Mouse (Mus musculus): ENCODE results near the gene Dlgap1. TPM values are rescaled to one million over a fixed set of nuclear protein-coding genes. Genes with fewer than 3 reads are reported as not detected.

The Dlgap1 gene
- polyA plus RNA-seq, 1 experiment from 2014 or later = 1.1 TPM

DNA sequence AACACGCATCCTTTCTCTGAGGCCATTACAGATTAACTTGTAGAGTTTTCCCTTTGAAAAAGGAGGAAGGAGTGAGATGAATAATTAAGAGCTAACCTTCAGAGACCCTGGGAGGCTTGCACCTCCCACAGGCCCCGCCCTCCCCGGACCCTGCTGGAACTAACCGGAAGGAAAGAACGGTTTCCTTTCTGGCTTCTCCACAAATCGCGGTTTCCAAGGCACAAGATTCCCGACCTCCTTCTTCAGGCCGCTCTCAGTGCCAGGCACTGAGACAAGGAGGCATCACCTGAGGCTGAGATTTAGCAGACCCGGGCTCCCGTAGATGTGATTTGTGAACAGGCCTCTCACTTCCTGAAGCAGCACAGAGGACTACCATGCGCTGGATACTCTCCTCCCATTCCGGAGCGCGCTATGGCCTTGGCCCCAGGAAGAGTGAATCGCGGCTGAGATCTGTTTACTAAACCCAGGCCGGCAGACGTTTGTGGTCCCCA lies 782.3 kb downstream of the Dlgap1 start:
- peaks cover 33% of the 10 kb centered on the region for H3K27me3 ChIP-seq (replicated peaks; ENCODE audit: low read depth, poor library complexity, severe bottlenecking)
- peak overlapping the region; percentile 85 for H3K27ac ChIP-seq (replicated peaks)
- DNase-seq (ENCODE audit: low spot score) = peak; percentile 70
- no peaks in the 10 kb centered on the region for H3K36me3 ChIP-seq (replicated peaks)
- peaks cover 83% of the 10 kb centered on the region for H3K4me1 ChIP-seq
- no peaks in the 10 kb centered on the region for H3K9me3 ChIP-seq
- WGBS = 3% methylated on average over 19 of the region's 19 CpGs
- peak overlapping the region; percentile 57 for H3K4me3 ChIP-seq

DNA sequence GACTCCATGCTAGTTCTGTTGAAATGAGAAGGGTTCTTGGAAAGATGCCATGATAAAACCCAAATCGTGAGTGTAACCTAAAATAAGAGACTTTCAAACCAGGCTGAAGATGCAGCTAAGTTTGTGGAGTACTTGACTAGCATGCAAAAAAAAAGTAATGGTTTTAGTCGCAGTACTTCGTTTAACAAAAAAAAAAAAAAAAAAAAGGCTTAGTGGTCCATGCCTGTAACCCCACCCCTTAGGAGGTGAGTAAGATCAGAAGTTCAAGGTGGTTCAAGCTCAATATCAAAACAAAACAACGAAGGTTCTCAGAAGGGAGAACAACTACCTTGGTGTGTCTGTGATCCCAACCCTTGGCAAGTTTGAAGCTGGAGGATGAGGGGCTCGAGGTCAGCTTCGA lies 782.8 kb downstream of the Dlgap1 start:
- WGBS = 61% methylated on average over 6 of the region's 6 CpGs
- Histone ChIP-seq H3K4me3 (peak overlapping the region; percentile 57), H3K9me3 (no peaks in the 10 kb centered on the region), H3K4me1 (peaks cover 79% of the 10 kb centered on the region), H3K27ac (replicated peaks) (peak overlapping the region; percentile 85), H3K27me3 (replicated peaks; ENCODE audit: low read depth, poor library complexity, severe bottlenecking) (peaks cover 29% of the 10 kb centered on the region), H3K36me3 (replicated peaks) (no peaks in the 10 kb centered on the region)
- DNase-seq (ENCODE audit: low spot score) = no peak

DNA sequence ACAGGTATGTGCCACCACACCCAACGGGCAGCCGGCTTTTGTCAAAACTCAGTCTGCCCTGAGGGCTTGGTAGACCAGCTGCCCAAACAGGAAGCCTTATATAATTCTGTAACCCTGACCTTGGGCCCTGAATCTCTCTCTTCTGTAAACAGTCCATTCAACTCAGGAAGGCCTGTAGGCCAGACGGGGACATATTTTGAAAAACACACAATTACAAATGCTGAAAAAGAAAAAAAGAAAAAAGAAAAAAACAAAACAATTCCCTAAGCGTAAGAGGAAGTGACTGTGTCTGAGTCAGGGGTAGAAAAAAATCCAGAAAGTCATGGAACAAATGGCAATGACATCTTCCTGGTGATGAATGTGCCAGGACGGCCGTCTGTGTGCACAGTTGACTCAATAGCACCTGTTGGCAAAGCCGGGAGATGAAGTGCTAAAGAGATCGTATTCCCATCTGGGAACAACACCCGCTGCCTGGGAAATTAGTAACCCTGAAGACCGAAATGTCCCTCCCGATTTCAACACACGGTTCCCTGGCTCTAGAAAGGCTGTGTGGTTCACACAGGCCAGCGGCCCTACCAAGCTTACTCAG lies 784.7 kb downstream of the Dlgap1 start:
- H3K4me3 ChIP-seq = no peak overlapping the region
- 63% methylated on average over 13 of the region's 13 CpGs for WGBS
- H3K27ac ChIP-seq (replicated peaks) = peak overlapping the region; percentile 76; the same call in 1 of the 2 replicates
- H3K9me3 ChIP-seq = no peaks in the 10 kb centered on the region
- no peak for DNase-seq (ENCODE audit: low spot score)
- peaks cover 29% of the 10 kb centered on the region for H3K27me3 ChIP-seq (replicated peaks; ENCODE audit: low read depth, poor library complexity, severe bottlenecking)
- H3K4me1 ChIP-seq = peaks cover 62% of the 10 kb centered on the region
- no peaks in the 10 kb centered on the region for H3K36me3 ChIP-seq (replicated peaks)

DNA sequence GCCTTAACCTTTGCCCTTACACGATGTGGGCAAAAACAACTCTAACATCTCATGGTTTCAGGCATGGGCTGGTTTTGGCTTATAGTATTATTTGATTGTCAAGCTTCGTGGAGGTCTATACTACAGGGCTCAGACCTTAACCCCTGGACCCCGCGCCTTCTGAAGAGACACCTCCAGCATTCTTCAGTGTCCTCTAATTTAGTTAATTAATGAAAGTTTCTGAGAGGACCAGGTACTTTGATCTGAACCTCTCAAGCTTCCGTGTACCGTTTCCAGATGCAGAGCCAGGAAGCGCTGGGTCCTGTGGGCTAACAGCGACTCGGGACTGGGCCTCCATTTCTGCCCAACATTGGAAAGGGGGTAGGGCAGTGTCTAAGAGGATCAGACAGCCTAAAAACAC lies 785.2 kb downstream of the Dlgap1 start:
- Histone ChIP-seq H3K36me3 (replicated peaks) (no peaks in the 10 kb centered on the region), H3K27me3 (replicated peaks; ENCODE audit: low read depth, poor library complexity, severe bottlenecking) (peaks cover 28% of the 10 kb centered on the region), H3K9me3 (no peaks in the 10 kb centered on the region), H3K27ac (replicated peaks) (peak overlapping the region; percentile 76), H3K4me3 (no peak overlapping the region), H3K4me1 (peaks cover 57% of the 10 kb centered on the region)
- no peak for DNase-seq (ENCODE audit: low spot score)
- 63% methylated on average over 9 of the region's 9 CpGs for WGBS

DNA sequence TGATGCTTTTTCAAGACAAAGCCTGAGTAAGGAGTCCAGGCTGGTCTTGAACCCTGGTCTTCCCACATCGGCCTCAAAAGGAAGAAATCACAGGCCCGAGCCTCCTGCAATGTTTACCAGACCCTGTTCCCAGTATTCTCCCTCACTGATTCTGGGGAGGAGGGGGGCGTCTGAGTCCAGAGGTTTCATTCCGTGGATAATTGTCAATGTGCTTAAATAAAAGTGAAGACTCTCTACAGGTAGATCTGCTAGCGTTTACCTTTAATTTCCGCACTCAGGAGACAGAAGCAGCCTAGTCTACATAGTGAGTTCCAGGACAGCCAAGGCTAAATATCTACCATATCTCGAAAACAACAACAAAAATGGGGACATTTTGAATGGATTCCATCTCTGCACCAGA lies 785.8 kb downstream of the Dlgap1 start:
- H3K36me3 ChIP-seq (replicated peaks) = no peaks in the 10 kb centered on the region
- peak overlapping the region; percentile 57 for H3K4me3 ChIP-seq
- H3K27ac ChIP-seq (replicated peaks) = peak overlapping the region; percentile 76
- no peak for DNase-seq (ENCODE audit: low spot score)
- peaks cover 51% of the 10 kb centered on the region for H3K4me1 ChIP-seq
- peaks cover 22% of the 10 kb centered on the region for H3K27me3 ChIP-seq (replicated peaks; ENCODE audit: low read depth, poor library complexity, severe bottlenecking)
- 49% methylated on average over 7 of the region's 7 CpGs for WGBS
- no peaks in the 10 kb centered on the region for H3K9me3 ChIP-seq

DNA sequence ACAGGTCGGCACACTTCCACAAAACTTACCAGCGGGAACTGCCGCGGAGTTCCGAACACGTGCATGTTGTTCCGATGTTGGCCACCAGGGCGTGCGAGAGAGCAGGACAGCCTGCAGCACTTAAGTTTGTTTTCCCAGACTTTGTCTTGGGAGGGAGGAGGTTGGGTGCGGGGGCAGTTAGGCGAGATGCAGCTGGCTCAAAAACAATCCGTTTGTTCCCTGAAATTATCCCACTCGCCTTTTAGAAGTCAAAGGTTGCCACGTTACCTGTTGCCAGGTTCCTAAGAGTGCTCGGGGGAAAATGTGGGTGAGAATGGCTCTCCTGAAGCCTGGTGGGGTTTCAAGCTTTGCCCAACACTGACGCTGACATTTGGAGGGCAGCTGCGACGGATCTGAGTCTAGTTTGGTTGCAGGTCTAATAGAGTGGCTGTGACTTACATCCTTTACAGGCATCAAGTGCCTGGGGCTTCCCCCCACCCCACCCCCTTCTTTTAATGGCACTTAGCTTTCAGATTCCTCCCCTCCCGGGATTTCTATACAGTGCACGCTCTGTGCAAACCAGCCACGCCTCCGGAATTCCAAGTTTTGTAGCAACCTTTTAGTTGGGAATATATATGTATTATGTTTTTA lies 786.3 kb downstream of the Dlgap1 start:
- Histone ChIP-seq H3K36me3 (replicated peaks) (no peaks in the 10 kb centered on the region), H3K9me3 (no peaks in the 10 kb centered on the region), H3K4me1 (peaks cover 52% of the 10 kb centered on the region), H3K27me3 (replicated peaks; ENCODE audit: low read depth, poor library complexity, severe bottlenecking) (peaks cover 20% of the 10 kb centered on the region), H3K4me3 (peak overlapping the region; percentile 57), H3K27ac (replicated peaks) (peak overlapping the region; percentile 76)
- WGBS = under 1% methylated on average over 22 of the region's 22 CpGs
- DNase-seq (ENCODE audit: low spot score) = peak; percentile 91

DNA sequence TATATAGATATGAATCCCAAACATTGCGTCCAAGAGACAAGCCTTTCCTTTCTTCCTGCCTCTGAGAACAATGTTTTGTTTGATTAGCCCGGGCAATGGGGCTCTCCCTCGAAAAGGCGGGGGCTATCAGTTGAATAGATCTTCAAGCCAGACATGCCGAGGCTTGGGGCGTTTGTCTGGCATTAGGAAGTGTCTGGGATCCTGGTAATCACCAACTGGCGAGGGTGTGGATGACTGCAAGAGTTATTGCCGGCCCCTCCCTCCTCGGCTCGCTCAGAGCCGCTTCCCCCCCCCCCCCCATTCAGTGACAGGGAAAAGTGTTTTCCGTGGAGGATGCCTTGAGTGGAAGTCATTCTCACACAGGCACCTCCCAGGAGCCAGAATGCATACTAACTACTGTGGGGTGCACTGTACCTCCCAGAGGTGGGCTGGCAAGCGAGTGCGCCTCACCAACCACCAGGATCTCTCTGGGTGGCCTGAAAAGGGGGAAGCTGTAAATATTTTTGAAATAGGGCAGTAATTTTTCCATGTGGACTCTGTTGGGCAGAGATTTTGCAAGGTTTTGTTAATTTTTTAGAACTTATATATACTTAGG lies 786.9 kb downstream of the Dlgap1 start:
- 6% methylated on average over 14 of the region's 14 CpGs for WGBS
- peaks cover 14% of the 10 kb centered on the region; the same call in 1 of the 2 replicates for H3K27me3 ChIP-seq (replicated peaks; ENCODE audit: low read depth, poor library complexity, severe bottlenecking)

DNA sequence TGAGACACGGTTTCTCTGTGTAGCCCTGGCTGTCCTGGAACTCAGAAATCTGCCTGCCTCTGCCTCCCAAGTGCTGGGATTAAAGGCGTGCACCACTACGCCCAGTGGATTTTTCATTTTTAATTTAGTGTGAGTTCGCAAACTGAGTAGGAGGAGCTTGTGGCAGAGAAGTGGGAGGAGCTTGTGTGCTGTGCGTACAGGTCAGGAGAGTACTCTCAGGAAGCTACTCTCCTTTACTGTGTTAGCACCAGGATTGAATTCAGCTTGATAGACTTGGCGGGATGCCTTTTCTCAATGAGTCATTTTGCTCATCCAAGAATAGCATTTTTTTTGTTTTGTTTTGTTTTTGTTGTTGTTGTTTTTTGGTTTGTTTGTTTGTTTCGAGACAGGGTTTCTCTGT lies 793.1 kb downstream of the Dlgap1 start:
- 0 out of 2 replicates have a peak, but pooled peaks cover 2% of the 10 kb centered on the region for H3K4me1 ChIP-seq
- H3K27ac ChIP-seq (replicated peaks) = no peak overlapping the region
- no peaks in the 10 kb centered on the region for H3K36me3 ChIP-seq (replicated peaks)
- H3K9me3 ChIP-seq = no peaks in the 10 kb centered on the region
- H3K4me3 ChIP-seq = no peak overlapping the region
- H3K27me3 ChIP-seq (replicated peaks; ENCODE audit: low read depth, poor library complexity, severe bottlenecking) = no peaks in the 10 kb centered on the region
- DNase-seq (ENCODE audit: low spot score) = no peak
- 91% methylated on average over 7 of the region's 7 CpGs for WGBS

More for the DNA sequence above, 786.9 kb downstream of the Dlgap1 start:
- H3K9me3 ChIP-seq = no peaks in the 10 kb centered on the region
- H3K4me1 ChIP-seq = peaks cover 46% of the 10 kb centered on the region
- peak; percentile 54 for DNase-seq (ENCODE audit: low spot score)
- H3K27ac ChIP-seq (replicated peaks) = peak overlapping the region; percentile 76
- peak overlapping the region; percentile 57 for H3K4me3 ChIP-seq
- H3K36me3 ChIP-seq (replicated peaks) = no peaks in the 10 kb centered on the region

DNA sequence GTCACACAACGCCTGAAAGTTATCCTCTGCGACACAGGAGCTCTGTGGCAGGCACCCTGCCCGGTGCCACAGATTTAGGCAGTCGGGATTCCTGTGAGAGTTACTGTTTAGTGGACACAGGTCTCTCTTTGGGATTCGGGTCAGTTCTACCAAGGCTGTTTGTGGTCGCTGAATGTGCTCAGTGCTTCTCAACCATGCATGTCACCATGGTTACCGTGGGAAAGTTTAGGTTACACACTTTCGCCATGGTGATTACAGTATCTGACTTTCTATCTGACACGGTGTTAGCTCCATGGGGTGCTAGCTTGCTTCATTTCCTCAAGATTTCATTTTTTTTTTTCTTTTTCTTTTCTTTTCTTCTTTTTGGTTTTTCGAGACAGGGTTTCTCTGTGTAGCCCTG lies 793.8 kb downstream of the Dlgap1 start:
- DNase-seq (ENCODE audit: low spot score) = no peak
- no peaks in the 10 kb centered on the region for H3K9me3 ChIP-seq
- H3K4me1 ChIP-seq = 0 out of 2 replicates have a peak, but pooled peaks cover 2% of the 10 kb centered on the region
- H3K27me3 ChIP-seq (replicated peaks; ENCODE audit: low read depth, poor library complexity, severe bottlenecking) = no peaks in the 10 kb centered on the region
- WGBS = 94% methylated on average over 10 of the region's 10 CpGs
- H3K4me3 ChIP-seq = no peak overlapping the region
- H3K27ac ChIP-seq (replicated peaks) = no peak overlapping the region
- H3K36me3 ChIP-seq (replicated peaks) = no peaks in the 10 kb centered on the region

DNA sequence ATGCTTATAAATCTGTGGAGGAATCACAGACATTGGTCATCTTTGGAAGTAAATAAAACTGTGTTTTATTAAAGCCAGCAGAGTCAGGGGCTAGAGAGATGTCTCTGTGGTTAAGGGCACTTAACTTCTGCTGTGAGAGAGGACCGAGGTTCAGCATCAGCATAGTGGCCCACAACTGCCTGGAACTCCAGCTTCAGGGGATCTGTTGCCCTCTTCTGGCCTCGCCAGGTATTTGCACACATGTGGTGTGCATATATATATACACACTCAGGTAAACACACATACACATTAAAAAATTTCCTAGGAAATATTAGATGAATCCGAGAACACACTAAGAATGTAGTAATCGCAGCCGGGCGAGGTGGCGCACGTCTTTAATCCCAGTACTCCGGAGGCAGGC lies 796.5 kb downstream of the Dlgap1 start:
- Histone ChIP-seq H3K27me3 (replicated peaks; ENCODE audit: low read depth, poor library complexity, severe bottlenecking) (no peaks in the 10 kb centered on the region), H3K4me3 (no peak overlapping the region), H3K27ac (replicated peaks) (no peak overlapping the region), H3K4me1 (no peaks in the 10 kb centered on the region), H3K36me3 (replicated peaks) (no peaks in the 10 kb centered on the region), H3K9me3 (no peaks in the 10 kb centered on the region)
- 95% methylated on average over 9 of the region's 9 CpGs for WGBS
- DNase-seq (ENCODE audit: low spot score) = no peak

DNA sequence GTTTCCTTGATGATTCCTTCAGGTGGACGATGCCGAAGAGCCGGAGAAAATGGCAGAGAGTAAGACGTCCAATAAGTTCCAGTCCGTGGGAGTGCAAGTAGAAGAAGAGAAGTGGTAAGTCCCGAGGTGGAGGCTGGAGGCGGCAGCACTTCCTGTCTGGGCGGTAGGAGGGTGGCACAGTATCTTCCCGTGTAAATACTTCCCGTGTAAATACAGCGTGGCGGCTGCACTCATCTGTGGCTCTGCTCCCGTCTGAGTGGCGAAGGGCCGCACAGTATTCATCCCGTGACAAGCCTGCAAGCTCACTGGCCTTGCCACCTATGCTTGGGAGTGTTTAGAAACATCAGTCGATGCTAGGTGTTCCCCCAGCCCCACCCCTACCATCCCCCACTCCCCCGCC lies 797.1 kb downstream of the Dlgap1 start:
- Histone ChIP-seq H3K4me3 (no peak overlapping the region), H3K27me3 (replicated peaks; ENCODE audit: low read depth, poor library complexity, severe bottlenecking) (no peaks in the 10 kb centered on the region), H3K9me3 (no peaks in the 10 kb centered on the region), H3K36me3 (replicated peaks) (no peaks in the 10 kb centered on the region), H3K27ac (replicated peaks) (no peak overlapping the region), H3K4me1 (no peaks in the 10 kb centered on the region)
- no peak for DNase-seq (ENCODE audit: low spot score)
- WGBS = 90% methylated on average over 18 of the region's 18 CpGs

DNA sequence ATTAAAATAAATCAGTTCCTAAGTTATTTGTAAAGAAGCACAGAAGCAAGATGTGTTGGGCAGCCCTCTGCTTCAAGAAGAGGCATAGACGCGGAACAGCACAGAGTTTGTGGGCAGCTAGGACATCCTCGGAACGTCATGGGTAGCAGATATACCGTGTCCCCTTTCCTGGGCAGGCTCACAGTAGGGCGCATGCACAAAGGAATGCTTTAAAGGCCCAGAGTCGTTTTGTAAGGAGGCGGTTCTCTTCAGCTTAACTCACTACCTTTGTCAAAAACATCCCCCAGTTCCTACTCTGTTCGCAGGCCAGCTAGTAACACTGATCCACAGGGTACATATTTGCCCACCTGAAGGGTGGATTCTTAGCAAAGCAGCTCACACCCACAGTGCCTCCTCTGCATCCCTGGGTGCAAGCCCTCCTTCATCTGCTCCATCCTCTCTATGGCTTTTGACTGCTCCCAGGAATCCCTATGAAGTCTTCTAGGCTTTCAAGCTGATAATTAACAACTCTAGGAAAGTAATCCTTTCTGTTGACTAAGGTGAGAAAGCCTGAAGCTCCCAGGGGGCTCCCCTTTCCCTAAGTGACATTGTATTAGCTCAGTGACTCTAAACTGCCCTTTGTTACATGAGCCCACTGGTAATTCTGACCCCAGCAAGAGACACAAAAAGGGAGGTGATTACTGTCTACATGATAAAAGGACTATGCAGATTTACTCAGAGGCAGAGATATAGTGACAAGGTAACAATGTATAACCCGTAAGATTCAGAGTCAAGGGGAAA lies 803.4 kb downstream of the Dlgap1 start:
- H3K9me3 ChIP-seq = no peaks in the 10 kb centered on the region
- H3K4me1 ChIP-seq = peaks cover 15% of the 10 kb centered on the region
- no peaks in the 10 kb centered on the region for H3K27me3 ChIP-seq (replicated peaks; ENCODE audit: low read depth, poor library complexity, severe bottlenecking)
- no peaks in the 10 kb centered on the region for H3K36me3 ChIP-seq (replicated peaks)
- WGBS = 8% methylated on average over 10 of the region's 10 CpGs
- peak overlapping the region; percentile 26; the same call in 1 of the 2 replicates for H3K27ac ChIP-seq (replicated peaks)
- no peak overlapping the region for H3K4me3 ChIP-seq
- no peak for DNase-seq (ENCODE audit: low spot score)
